Mouse (Mus musculus): ENCODE results near the gene Rtn1.

- TF ChIP-seq CTCF (IDR thresholded peaks at IDR 0.05; ENCODE audit: low read depth) (no peak), EP300 (IDR thresholded peaks at IDR 0.05; ENCODE audit: low read depth) (no peak)
These were observed 30.2 kb upstream of the Rtn1 start for GRCm38 (mm10) chr12:72438961-72439480.
